Mouse (Mus musculus) c-Kit-positive CD71-positive TER-119-positive erythroid progenitor cells, embryonic 14.5 days (primary cell): ENCODE data around the gene Rnf144b.

Source experiments
- DNase-seq: peaks from one replicate; pipeline ENCODE4 v3.0.0-alpha.2; 2013; ENCODE audit warnings: low spot score

The Rnf144b gene

DNA sequence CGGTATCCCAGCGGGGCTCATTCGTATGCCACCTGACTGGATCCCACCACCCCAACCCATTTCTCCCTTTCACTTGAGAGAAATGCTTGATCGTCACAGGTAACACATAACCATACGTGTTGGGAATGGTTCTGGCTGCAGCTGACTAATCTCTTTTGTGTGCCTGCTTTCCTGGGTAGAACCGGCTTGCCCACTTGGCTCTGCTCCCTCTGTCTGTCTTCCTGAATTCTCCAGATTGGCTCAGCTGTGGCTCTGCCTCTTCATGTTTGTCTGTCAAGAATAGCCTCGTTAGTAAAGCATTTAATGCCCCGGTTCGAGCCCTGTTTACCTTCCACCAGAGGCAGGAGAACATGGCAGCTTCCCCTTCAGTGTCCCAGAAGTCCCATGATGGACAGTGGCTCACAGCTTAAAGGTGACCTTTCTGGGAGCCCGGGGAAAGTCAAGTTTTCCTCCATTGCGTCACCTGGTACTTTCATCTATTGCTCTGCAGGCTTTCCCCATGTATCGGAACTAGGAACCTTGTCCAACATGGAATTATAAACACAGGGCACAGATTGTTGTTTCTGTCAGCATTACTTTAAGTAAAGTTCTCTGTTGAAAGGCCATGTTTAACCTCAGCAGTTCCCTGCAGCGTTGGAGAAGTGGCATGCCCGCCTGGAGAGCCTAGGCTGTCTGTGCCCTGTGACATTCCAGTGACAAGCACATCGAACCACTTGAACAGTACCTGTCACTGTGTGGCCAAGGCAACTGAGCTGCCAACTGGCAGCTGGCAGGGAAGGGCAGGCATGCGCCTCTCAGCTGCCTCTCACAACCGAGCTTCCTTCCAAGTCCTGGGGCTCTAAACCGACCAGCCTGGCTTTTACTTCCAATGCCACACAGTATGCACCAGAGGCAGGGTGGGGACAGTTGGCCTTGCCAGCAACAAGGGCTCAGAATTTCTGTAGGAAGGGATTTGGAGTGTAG, 101.4 kb downstream of the Rnf144b start:
- no peak for DNase-seq

DNA sequence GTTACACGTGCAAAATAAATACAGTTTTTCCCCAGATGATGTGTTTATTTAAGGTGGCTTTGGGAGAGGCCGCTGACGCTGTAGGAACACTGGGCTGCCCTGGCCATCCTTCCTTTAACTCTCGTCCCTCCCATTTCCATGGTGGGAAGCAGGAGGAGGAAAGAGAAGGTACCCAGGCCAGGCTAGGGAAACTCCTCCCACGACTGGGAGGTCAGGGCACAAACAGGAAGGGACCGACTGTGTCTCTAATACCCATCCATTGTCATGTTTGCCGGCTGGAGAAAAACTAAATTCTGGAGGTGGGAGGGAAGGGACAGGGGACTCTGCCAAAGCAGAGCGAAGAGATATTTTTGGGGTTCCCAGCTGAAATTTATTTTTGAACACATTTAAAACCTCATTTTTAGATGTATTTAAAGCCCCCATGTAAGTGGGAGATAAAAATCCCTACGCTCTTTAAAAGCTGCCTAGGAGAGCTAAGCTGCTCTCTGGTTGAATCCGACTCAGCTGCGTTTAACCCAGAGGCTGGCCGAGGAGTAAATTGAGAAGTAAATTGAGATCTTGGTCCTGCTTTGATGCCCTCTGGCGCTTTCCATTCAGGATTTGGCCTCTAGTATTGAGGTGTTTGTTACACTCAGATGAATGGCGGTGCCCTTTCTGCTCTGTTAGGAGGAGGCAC, 102.3 kb downstream of the Rnf144b start:
- no peak for DNase-seq

GRCm38 (mm10) chr13:47225324-47225697, 102.9 kb downstream of the Rnf144b start:
- no peak for DNase-seq

- DNase-seq = no peak
Measured at GRCm38 (mm10) chr13:47225802-47226201, 103.3 kb downstream of the Rnf144b start.

DNA sequence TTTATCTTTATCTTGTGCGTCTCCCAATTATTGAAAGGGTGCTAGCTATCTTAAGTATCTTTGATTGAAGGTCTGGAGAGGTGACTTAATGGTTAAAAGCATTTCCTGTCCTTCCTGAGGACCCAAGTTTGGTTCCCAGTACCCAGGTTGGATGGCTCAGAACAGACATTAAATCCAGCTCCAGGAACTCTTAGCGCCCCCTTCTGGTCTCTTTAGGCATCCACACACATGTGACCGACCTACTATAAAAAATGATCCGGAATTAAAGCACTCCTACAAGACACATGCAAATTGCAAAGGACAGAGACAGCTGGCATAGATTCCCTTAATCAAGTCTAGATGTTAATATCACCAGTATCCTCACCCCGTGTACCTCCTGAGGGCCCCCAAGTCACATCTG, 104.1 kb downstream of the Rnf144b start:
- DNase-seq = peak; percentile 6

DNA sequence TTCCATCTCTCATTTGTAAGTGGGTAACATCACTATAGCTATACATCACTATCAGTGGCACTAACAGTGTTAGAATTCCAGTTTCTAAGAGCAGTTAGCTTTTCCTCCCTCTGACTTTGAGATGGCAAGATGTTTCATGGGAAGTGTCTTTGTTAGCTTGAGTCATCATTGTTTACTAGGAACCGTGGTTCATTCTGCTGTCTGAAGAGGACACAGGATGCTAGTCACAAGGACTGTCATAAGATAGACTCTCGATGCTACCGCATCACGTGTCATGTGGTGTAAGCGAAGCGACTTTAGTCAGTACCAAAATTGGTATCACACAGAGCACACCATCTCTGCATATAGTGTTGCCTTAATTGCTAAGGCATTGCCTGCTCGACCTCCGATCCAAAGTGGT, 105.7 kb downstream of the Rnf144b start:
- no peak for DNase-seq

DNA sequence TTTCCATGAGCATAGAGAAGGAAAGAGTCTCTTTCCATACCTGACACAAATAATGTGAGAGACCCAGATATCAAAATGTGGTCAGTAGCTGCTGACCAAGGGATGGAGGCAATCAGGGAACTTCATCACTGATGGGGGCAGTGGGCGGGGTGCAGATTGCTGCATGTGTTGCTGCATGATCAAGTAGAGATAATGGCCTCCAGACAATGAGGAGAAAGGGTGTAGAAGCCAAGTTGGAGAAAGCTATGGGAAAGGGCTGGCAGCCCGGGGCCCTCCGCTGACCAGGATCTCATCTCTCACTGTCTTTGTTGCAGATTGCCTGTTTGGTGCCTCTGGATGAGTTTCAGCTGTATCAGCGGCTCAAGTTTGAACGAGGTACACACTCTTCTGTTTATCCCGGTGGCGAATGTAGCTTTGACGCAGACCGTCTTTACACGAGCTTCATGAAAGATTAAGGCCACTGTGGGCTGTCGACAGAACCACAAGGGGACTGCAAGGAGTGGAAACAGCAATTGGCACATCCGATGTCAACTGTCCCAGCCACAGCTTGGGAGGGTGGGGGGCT, 106.3 kb downstream of the Rnf144b start:
- no peak for DNase-seq

GRCm38 (mm10) chr13:47232163-47232562, 109.7 kb downstream of the Rnf144b start:
- no peak for DNase-seq

- no peak for DNase-seq
Measured at GRCm38 (mm10) chr13:47237376-47237775, 114.9 kb downstream of the Rnf144b start.

DNA sequence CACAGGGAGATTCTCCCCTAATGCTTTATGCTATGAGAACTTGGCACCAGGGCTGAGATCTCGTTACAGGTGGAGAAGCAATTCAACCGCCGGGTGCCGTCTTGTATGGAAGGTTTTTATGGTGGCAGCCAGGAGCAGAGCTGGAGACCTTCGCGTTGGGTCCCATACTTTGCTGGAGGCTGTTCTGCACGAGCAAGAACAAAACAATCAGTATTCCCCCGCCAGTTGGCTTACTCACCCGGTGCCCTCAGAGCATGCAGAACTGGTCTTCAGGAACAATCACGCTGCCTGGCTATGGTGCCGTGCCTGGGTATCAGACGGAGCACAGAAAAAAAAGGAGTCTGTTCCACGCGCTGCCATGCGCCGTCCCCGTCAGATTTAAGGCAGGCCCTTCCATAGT, 115.7 kb downstream of the Rnf144b start:
- no peak for DNase-seq

DNA sequence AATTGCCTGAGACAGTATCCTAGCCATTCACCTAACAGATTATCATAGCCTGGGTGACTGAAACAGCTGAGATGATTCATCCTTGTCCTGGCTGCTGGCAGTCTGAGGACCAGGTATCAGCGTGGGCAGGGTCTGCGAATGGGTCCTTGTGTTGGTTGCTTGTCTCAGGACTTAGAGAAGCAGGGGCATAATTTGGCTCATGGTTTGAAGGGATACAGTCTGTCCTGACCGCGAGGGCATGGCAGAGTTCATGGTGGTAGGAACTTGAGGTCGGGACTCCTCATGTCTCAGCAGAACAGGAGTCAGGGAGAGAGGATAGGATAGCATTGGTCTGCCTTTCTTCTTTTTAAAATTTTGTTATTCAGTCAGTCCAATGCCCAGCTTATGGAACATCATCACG, 121.1 kb downstream of the Rnf144b start:
- no peak for DNase-seq

- peak; percentile 10 for DNase-seq
Measured at GRCm38 (mm10) chr13:47244771-47245170, 122.3 kb downstream of the Rnf144b start.

GRCm38 (mm10) chr13:47246459-47246858, 124.0 kb downstream of the Rnf144b start:
- no peak for DNase-seq

DNA sequence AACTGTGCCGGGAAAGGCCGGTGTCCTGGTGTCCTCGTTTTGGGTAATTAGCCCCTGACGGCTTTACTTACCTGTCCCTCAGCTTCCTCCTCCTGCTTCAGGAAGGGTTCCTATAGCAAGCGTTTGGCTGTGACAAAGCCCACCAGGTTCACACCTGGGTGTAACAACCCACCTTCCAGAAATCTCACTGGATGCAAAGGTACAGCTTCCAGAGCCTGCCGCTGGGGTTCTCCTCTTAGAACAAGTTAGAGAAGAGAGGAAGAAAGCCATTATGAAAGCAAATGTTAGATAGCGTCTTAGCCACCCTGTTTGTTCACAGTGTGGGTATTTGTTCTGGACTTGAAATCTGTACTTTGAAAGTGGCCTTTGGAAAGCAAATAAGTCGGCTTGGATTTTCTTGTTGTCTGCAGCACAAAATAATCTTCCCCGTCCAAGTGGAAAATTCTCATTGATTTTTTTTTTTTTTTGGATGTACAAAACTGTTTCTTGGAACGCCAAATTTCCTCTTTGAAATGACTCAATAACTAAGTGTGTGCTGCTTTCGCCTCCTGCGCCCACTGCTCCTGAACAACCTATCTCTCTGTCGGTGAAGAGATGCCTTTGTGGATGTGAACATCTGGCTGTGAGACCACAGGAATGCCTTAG, 124.8 kb downstream of the Rnf144b start:
- no peak for DNase-seq

DNA sequence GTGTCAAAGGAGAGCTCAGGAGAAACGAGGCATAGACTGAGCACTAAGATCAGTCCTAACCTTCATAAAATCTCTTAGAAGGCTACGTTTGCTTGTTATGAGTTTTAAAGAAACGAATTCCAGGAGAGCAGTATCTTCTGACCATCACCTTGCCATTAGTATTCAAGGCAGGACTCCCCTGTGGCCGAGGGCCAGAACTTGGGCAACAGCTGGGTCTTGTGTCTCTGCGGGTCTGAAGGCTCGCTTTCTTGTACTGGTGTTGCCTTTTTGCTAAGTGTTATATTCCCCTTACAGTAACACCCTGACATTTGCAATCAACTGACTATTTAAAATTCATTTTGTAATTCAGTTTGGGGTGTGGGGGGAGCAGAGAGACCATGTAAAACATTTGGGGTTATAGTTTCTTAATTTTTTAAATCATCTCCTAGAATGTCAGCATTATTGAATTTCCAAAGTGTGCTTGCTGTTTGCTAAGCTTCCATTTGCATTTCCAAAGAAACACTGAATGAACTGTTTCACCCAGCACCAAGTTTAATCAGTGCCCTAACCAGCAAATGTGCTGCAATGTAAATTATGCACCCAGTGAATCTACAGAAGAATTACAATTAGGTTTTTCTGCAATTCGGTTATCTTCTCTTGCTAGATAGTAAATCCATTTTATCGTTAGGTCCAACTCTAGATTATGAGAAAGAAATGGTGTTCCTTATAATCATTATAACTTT, 126.0 kb downstream of the Rnf144b start:
- no peak for DNase-seq

DNA sequence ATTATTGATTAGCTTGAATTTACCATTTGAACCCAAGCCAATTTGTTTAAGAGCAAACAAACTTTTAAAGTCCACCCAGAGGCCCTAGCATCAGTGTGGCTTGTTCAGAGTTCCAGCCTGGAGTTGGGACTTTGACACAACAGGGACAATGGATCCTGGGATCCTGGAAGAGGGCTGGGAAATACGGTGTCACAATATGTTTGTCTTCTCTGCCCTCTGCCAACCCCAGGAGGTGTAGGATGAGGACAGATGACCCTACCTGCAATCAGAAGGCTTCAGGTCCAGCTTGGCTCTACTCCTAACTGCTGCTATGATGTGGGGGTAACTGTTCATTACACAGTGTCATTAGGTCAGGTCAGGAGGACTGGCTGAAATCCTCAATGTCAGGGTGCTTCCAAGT, 128.2 kb downstream of the Rnf144b start:
- DNase-seq = no peak

DNA sequence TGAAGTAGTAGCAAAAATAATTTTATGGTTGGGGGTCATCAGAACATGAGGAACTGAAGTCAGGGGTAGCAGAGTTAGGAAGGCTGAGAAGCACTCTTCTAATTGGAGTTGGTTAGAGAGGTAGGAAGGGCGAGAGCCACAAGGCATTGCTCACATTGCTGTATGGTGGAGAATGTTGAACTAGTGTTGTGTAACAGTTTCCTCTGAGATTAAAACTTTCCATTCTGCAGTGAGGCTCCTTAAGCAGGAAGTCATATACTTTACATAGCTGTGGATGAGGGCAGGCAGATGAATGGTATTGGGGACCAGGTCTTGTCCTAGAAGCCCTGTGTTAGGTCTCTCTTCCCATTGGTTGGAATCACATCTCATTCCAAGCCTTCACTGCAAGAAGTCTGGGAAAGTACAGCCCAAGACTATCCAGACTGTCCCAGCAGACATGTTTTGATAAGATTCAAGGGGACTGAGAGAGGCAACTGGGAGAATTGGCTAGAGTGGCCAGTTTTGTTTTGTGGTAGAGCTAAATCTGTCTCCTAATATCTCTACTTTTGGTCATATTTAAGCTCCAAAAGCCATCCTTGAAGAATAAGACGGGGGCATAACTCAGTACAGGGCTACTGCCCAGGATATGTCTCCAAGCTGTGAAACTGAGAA, 128.8 kb downstream of the Rnf144b start:
- DNase-seq = no peak

- no peak for DNase-seq
Measured at GRCm38 (mm10) chr13:47253711-47254110, 131.3 kb downstream of the Rnf144b start.

DNA sequence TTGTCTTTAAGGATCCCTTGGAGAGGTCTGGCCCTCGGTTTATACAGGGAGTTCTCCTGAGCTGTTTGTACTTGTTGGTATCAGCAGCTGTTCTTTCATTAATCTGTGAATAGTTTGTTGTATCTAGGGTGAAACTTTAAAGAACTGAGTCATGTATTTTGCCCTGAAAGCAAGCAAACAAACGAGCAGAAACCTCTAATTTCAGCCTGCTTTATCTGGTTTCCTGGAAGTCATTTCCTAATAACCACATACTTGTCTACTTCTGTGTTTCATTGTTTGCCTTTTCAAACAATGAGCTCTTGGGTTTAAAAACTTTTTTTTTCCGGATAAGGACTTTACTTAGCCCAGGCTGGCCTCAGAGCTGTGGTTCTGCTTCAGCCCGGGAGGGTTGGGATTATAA, 136.8 kb downstream of the Rnf144b start:
- no peak for DNase-seq

GRCm38 (mm10) chr13:47261961-47262360, 139.5 kb downstream of the Rnf144b start:
- DNase-seq = no peak

DNA sequence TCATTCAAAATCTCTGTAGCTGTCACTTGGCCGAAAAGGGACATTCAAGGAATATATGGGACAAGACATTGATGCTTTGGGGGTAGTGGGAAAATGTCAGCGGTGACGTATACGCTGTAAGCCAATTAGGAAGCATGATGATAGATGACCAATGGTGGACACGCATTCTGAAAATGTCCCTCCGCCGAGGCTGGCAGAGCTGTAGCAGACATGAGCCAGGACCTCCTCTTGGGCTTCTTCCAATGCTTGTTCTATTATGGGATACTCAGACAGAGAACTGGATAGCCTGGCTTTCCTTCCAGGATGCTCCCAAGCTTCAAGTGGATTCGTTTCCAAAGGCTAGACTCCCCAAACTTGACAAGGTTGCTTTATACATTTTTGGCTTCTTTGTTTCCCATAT, 141.9 kb downstream of the Rnf144b start:
- DNase-seq = no peak
